Mouse (Mus musculus) splenic B cell, adult 2 months (primary cell): Measurements from ENCODE around the gene Sec24b.

Experiments
- DNase-seq: peaks from one replicate; pipeline ENCODE4 v3.0.0-alpha.2; 2011; ENCODE audit warnings: low read depth, low spot score
- H3K27me3 ChIP-seq: 2 replicates; pipeline ENCODE4 v1.6.1; 2012; ENCODE audit warnings: mild to moderate bottlenecking, low read length, moderate library complexity, mixed read lengths; ENCODE audit not compliant: control insufficient read depth, poor library complexity, insufficient read depth, severe bottlenecking
- H3K36me3 ChIP-seq: 2 replicates; pipeline ENCODE4 v1.6.1; 2012; ENCODE audit warnings: mild to moderate bottlenecking, low read length, moderate library complexity, mixed read lengths; ENCODE audit not compliant: control insufficient read depth, poor library complexity, insufficient read depth, severe bottlenecking

Gene Sec24b

GRCm38 (mm10) chr3:130026181-130026580, 35.2 kb downstream of the Sec24b start:
- DNase-seq = no peak
- H3K27me3 ChIP-seq = no peaks in the 10 kb centered on the region
- peaks cover 4% of the 10 kb centered on the region; the same call in 1 of the 2 replicates for H3K36me3 ChIP-seq

- no peaks in the 10 kb centered on the region for H3K27me3 ChIP-seq
- DNase-seq = no peak
Observed at GRCm38 (mm10) chr3:130025556-130025955, 35.8 kb downstream of the Sec24b start.

GRCm38 (mm10) chr3:130012943-130013342, 48.4 kb downstream of the Sec24b start:
- Histone ChIP-seq H3K27me3 (no peaks in the 10 kb centered on the region), H3K36me3 (peaks cover 13% of the 10 kb centered on the region)
- DNase-seq = no peak

More at GRCm38 (mm10) chr3:130025556-130025955, 35.8 kb downstream of the Sec24b start:
- H3K36me3 ChIP-seq = peaks cover 4% of the 10 kb centered on the region; the same call in 1 of the 2 replicates

- Histone ChIP-seq H3K27me3 (no peaks in the 10 kb centered on the region), H3K36me3 (peaks cover 13% of the 10 kb centered on the region)
- DNase-seq = no peak
Observed at GRCm38 (mm10) chr3:130011236-130011635, 50.1 kb downstream of the Sec24b start.

- DNase-seq = no peak
- peaks cover 21% of the 10 kb centered on the region for H3K36me3 ChIP-seq
- H3K27me3 ChIP-seq = no peaks in the 10 kb centered on the region
Observed at GRCm38 (mm10) chr3:130006141-130006540, 55.2 kb downstream of the Sec24b start.

- Histone ChIP-seq H3K36me3 (peaks cover 15% of the 10 kb centered on the region), H3K27me3 (no peaks in the 10 kb centered on the region)
- no peak for DNase-seq
Observed at GRCm38 (mm10) chr3:130000926-130001325, 60.4 kb downstream of the Sec24b start.

- H3K27me3 ChIP-seq = no peaks in the 10 kb centered on the region
- no peak for DNase-seq
Observed at GRCm38 (mm10) chr3:129998526-129998925, 62.8 kb downstream of the Sec24b start.

GRCm38 (mm10) chr3:129998001-129998400, 63.4 kb downstream of the Sec24b start:
- DNase-seq = no peak
- peaks cover 13% of the 10 kb centered on the region for H3K36me3 ChIP-seq
- no peaks in the 10 kb centered on the region for H3K27me3 ChIP-seq

More at GRCm38 (mm10) chr3:129998526-129998925, 62.8 kb downstream of the Sec24b start:
- peaks cover 14% of the 10 kb centered on the region for H3K36me3 ChIP-seq

GRCm38 (mm10) chr3:129997324-129997723, 64.0 kb downstream of the Sec24b start:
- Histone ChIP-seq H3K36me3 (peaks cover 12% of the 10 kb centered on the region), H3K27me3 (no peaks in the 10 kb centered on the region)
- no peak for DNase-seq

- H3K27me3 ChIP-seq = no peaks in the 10 kb centered on the region
- peaks cover 24% of the 10 kb centered on the region for H3K36me3 ChIP-seq
- DNase-seq = no peak
Observed at GRCm38 (mm10) chr3:129987297-129987696, 74.1 kb downstream of the Sec24b start.

- DNase-seq = peak; percentile 11
- H3K36me3 ChIP-seq = peaks cover 24% of the 10 kb centered on the region
- no peaks in the 10 kb centered on the region for H3K27me3 ChIP-seq
Observed at GRCm38 (mm10) chr3:129985335-129985734, 76.0 kb downstream of the Sec24b start.

- no peak for DNase-seq
- H3K27me3 ChIP-seq = no peaks in the 10 kb centered on the region
- H3K36me3 ChIP-seq = peaks cover 24% of the 10 kb centered on the region
Observed at GRCm38 (mm10) chr3:129984797-129985196, 76.6 kb downstream of the Sec24b start.

- no peaks in the 10 kb centered on the region for H3K27me3 ChIP-seq
- H3K36me3 ChIP-seq = peaks cover 16% of the 10 kb centered on the region
- no peak for DNase-seq
Observed at GRCm38 (mm10) chr3:129982271-129982670, 79.1 kb downstream of the Sec24b start.

GRCm38 (mm10) chr3:129981756-129982155, 79.6 kb downstream of the Sec24b start:
- no peak for DNase-seq
- Histone ChIP-seq H3K27me3 (no peaks in the 10 kb centered on the region), H3K36me3 (peaks cover 14% of the 10 kb centered on the region)

- no peak for DNase-seq
- peaks cover 5% of the 10 kb centered on the region for H3K36me3 ChIP-seq
- no peaks in the 10 kb centered on the region for H3K27me3 ChIP-seq
Observed at GRCm38 (mm10) chr3:129979510-129979909, 81.8 kb downstream of the Sec24b start.

GRCm38 (mm10) chr3:129978716-129979115, 82.6 kb downstream of the Sec24b start:
- no peak for DNase-seq
- peaks cover 5% of the 10 kb centered on the region for H3K36me3 ChIP-seq

More at GRCm38 (mm10) chr3:129978716-129979115, 82.6 kb downstream of the Sec24b start:
- no peaks in the 10 kb centered on the region for H3K27me3 ChIP-seq
